Mouse (Mus musculus) adrenal gland, postnatal 0 days (tissue): ENCODE measurements around the gene Wdr41. TPM values are rescaled to one million over a fixed set of nuclear protein-coding genes. Genes with fewer than 3 reads are reported as not detected.

Experiments used
- polyA plus RNA-seq: library from polyadenylated mRNA; unstranded; fragments of >200 nt; fragmentation: Nextera tagmentation; extraction: Ambion mirVana; gene quantifications from 2 replicates; pipeline ENCODE4 v1.2.1, GENCODE M21; 2015

Wdr41 gene
- 22.1 and 23.1 TPM in 2 replicates for polyA plus RNA-seq

GRCm38 (mm10) chr13:94976219-94977186 lies at the start of gene Wdr41:
Wdr41 (plus strand) TSS chr13:94976344.

Other genes starting within 250 kb of the Wdr41 start
- gene Tbca, start 187.4 kb upstream of the Wdr41 start, polyA plus RNA-seq, result 367 and 590 TPM in 2 replicates
- not detected in 2 replicates for gene Otp, start 100.7 kb upstream of the Wdr41 start, polyA plus RNA-seq